Mouse (Mus musculus) C2C12 (cell line): ENCODE data around the gene Gmnc.

Experiments used
- CEBPB ChIP-seq: IDR thresholded peaks from one replicate; pipeline ENCODE4 v1.6.1; 2011; ENCODE audit warnings: low read depth, mild to moderate bottlenecking, control low read depth, moderate library complexity
- CTCF ChIP-seq: IDR thresholded peaks from one replicate; pipeline ENCODE4 v1.5.1; 2011; ENCODE audit not compliant: control insufficient read depth, insufficient read depth, insufficient read length
- MAX ChIP-seq: IDR thresholded peaks from one replicate; pipeline ENCODE4 v1.6.1; 2011; ENCODE audit warnings: mild to moderate bottlenecking, control low read depth
- MYOD1 ChIP-seq: IDR thresholded peaks from one replicate; pipeline ENCODE4 v1.6.1; 2011; ENCODE audit warnings: low read depth; ENCODE audit not compliant: control insufficient read depth, insufficient read length
- USF1 ChIP-seq: IDR thresholded peaks from one replicate; pipeline ENCODE4 v1.6.1; 2011; ENCODE audit warnings: low read depth, mild to moderate bottlenecking, control low read depth, moderate library complexity

GRCm38 (mm10) chr16:26967967-26968366 lies 23.5 kb downstream of the Gmnc start:
- TF ChIP-seq CTCF (no peak), USF1 (no peak), MAX (no peak), CEBPB (no peak), MYOD1 (no peak)
